In genomic region chr9:54500832-54501452, GRCm38 (mm10) we compare ENCODE assay signal across 9 mouse cellular contexts. TPM values are rescaled to one million over a fixed set of nuclear protein-coding genes. Genes with fewer than 3 reads are reported as not detected.
DNase-seq lines count a peak whose midpoint lies in the region; ATAC-seq and TF ChIP-seq lines count a peak whose summit lies in the region.
"Had no signal": no experiment of that assay in that cellular context is flagged by ENCODE, and none has a peak within 500 bp of the region (broad histone marks: within the 10 kb centered on the region; RNA-seq: fewer than 3 reads in every experiment).

No protein-coding gene starts in this region.

- no peaks in the 10 kb centered on the region for H3K27me3 ChIP-seq in forebrain, postnatal 0 days (ENCODE audit: insufficient read depth, low read length)
- H3K27me3 ChIP-seq in intestine, embryonic 16.5 days (replicated peaks; ENCODE audit: control insufficient read depth, insufficient read depth, low read length) = no peaks in the 10 kb centered on the region
- peaks cover 30% of the 10 kb centered on the region for H3K27me3 ChIP-seq in myocyte (ENCODE audit: control insufficient read depth, insufficient read depth, insufficient read length)

- WGBS in forebrain, postnatal 0 days = 3% methylated on average over 42 of the region's 43 CpGs
- under 1% methylated on average over 43 of the region's 43 CpGs for WGBS in intestine, embryonic 16.5 days

- peak; percentile 67 for ATAC-seq in forebrain, postnatal 0 days
- no peak; the same call in none of the 2 replicates for ATAC-seq in intestine, embryonic 16.5 days
- no peak for ATAC-seq in CD4-positive, CD25-positive, alpha-beta regulatory T cell, adult 4 months

- peak overlapping the region; percentile 53 for H3ac ChIP-seq in myocyte (ENCODE audit: control insufficient read depth, insufficient read length)

- H3K4me2 ChIP-seq in forebrain, postnatal 0 days (ENCODE audit: low read depth) = peak overlapping the region; percentile 76
- peak overlapping the region; percentile 100 for H3K4me2 ChIP-seq in intestine, embryonic 16.5 days (ENCODE audit: low read depth, low read length)
- peak overlapping the region; percentile 74 for H3K4me2 ChIP-seq in myocyte (ENCODE audit: low read depth)

- H3K79me2 ChIP-seq in myocyte (ENCODE audit: control insufficient read depth, insufficient read depth) = no peaks in the 10 kb centered on the region

- H3K36me3 ChIP-seq in forebrain, postnatal 0 days (ENCODE audit: insufficient read depth) = no peaks in the 10 kb centered on the region
- no peaks in the 10 kb centered on the region for H3K36me3 ChIP-seq in intestine, embryonic 16.5 days (ENCODE audit: control insufficient read depth, insufficient read depth, low read length)
- H3K36me3 ChIP-seq in myocyte (ENCODE audit: control insufficient read depth, insufficient read depth) = no peaks in the 10 kb centered on the region

- no peak for TF ChIP-seq CTCF in forebrain, postnatal 0 days (IDR thresholded peaks at IDR 0.05; ENCODE audit: low read depth)

- H3K4me1 ChIP-seq in forebrain, postnatal 0 days (ENCODE audit: insufficient read depth) = peaks cover 14% of the 10 kb centered on the region
- 0 out of 2 replicates have a peak, but pooled peaks cover 4% of the 10 kb centered on the region for H3K4me1 ChIP-seq in intestine, embryonic 16.5 days (ENCODE audit: control insufficient read depth, insufficient read depth, low read length)

- peak overlapping the region; percentile 90 for H3K4me3 ChIP-seq in forebrain, postnatal 0 days (ENCODE audit: low read depth, low read length)
- H3K4me3 ChIP-seq in intestine, embryonic 16.5 days (ENCODE audit: low read length) = peak overlapping the region; percentile 80
- peak overlapping the region; percentile 7 for H3K4me3 ChIP-seq in myocyte

- H3K27ac ChIP-seq in forebrain, postnatal 0 days (ENCODE audit: low read depth, low read length) = peak overlapping the region; percentile 92
- H3K27ac ChIP-seq in intestine, embryonic 16.5 days (ENCODE audit: low read length) = no peak overlapping the region

- H3K9ac ChIP-seq in forebrain, postnatal 0 days = peak overlapping the region; percentile 92
- H3K9ac ChIP-seq in intestine, embryonic 16.5 days (ENCODE audit: low read depth, low read length) = peak overlapping the region; percentile 79

- no peaks in the 10 kb centered on the region for H3K9me3 ChIP-seq in forebrain, postnatal 0 days (ENCODE audit: low read length)
- no peaks in the 10 kb centered on the region for H3K9me3 ChIP-seq in intestine, embryonic 16.5 days (ENCODE audit: control insufficient read depth, low read length)

- peak; percentile 5 for DNase-seq in thymus, postnatal 14 days
- DNase-seq in thymus, postnatal 0 days (ENCODE audit: low spot score) = no peak
- peak; percentile 74 to 78 for DNase-seq in cerebellum, adult 18-20 months
- peak; percentile 53 for DNase-seq in forebrain, postnatal 0 days
- peak; percentile 12 for DNase-seq in liver

- TF ChIP-seq POLR2A in myocyte (IDR thresholded peaks at IDR 0.05; ENCODE audit: insufficient read length, low read depth) = no peak

TF ChIP-seq in myocyte, 11 proteins besides CTCF, POLR2A, EP300 and RAD21:
- TF ChIP-seq MYOD1 (IDR thresholded peaks at IDR 0.05; ENCODE audit: control insufficient read depth in 1 of 3, insufficient read length in 2 of 3, low read depth in 2 of 3) = peak in 1 of 3 experiments; percentile 15
- no peak for TF ChIP-seq MAX (IDR thresholded peaks at IDR 0.05; ENCODE audit: low read depth)

RNA-seq across cellular contexts. Expression of gene Dmxl2, which starts 0.5 kb away (rescaled TPM):
- 1.0 and 1.1 TPM in 2 replicates for polyA plus RNA-seq in thymus, postnatal 0 days (2015; fragmentation: Nextera tagmentation; extraction: Ambion mirVana)
- 108 and 129 TPM in 2 replicates for total RNA-seq in forebrain, postnatal 0 days (2014; rRNA removed)
- polyA plus RNA-seq in forebrain, postnatal 0 days (2015; fragmentation: Nextera tagmentation; extraction: Ambion mirVana) = 23.6 and 39.7 TPM in 2 replicates
- polyA plus RNA-seq in intestine, embryonic 16.5 days (2015; fragmentation: Nextera tagmentation; extraction: Ambion mirVana) = 2.3 TPM in 2 replicates
- polyA plus RNA-seq in myocyte (2012; fragmentation: generic; extraction: Trizol) = 0.22 TPM
- under 1 TPM in 1 of 2 experiments, not detected in 1; 0.62 TPM for polyA plus RNA-seq in CD4-positive, CD25-positive, alpha-beta regulatory T cell, adult 4 months (2017; shearing (Covaris generic))

RNA-seq across cellular contexts. Expression of gene Sh2d7, which starts 37.8 kb away (rescaled TPM):
- polyA plus RNA-seq in thymus, postnatal 0 days (2015; fragmentation: Nextera tagmentation; extraction: Ambion mirVana) = 0.09 and 0.13 TPM in 2 replicates
- not detected in 2 replicates for total RNA-seq in forebrain, postnatal 0 days (2014; rRNA removed)
- 0.05 TPM in 1 of 2 replicates, not detected in the other for polyA plus RNA-seq in forebrain, postnatal 0 days (2015; fragmentation: Nextera tagmentation; extraction: Ambion mirVana)
- polyA plus RNA-seq in intestine, embryonic 16.5 days (2015; fragmentation: Nextera tagmentation; extraction: Ambion mirVana) = not detected in 2 replicates
- polyA plus RNA-seq in myocyte (2012; fragmentation: generic; extraction: Trizol) = not detected
- not detected for polyA plus RNA-seq in CD4-positive, CD25-positive, alpha-beta regulatory T cell, adult 4 months (2017; shearing (Covaris generic))
- total RNA-seq: neutrophil, adult 5-6 weeks had no signal

RNA-seq across cellular contexts. Expression of gene Cib2, which starts 59.1 kb away (rescaled TPM):
- 1.5 and 1.8 TPM in 2 replicates for polyA plus RNA-seq in thymus, postnatal 0 days (2015; fragmentation: Nextera tagmentation; extraction: Ambion mirVana)
- total RNA-seq in forebrain, postnatal 0 days (2014; rRNA removed) = 56.7 and 61.2 TPM in 2 replicates
- 66.5 and 72.5 TPM in 2 replicates for polyA plus RNA-seq in forebrain, postnatal 0 days (2015; fragmentation: Nextera tagmentation; extraction: Ambion mirVana)
- polyA plus RNA-seq in intestine, embryonic 16.5 days (2015; fragmentation: Nextera tagmentation; extraction: Ambion mirVana) = 6.6 and 7.2 TPM in 2 replicates
- 1.3 TPM for polyA plus RNA-seq in myocyte (2012; fragmentation: generic; extraction: Trizol)
- polyA plus RNA-seq in CD4-positive, CD25-positive, alpha-beta regulatory T cell, adult 4 months (2017; shearing (Covaris generic)) = 1 to 10 TPM in 1 of 2 experiments, not detected in 1; 1.6 TPM

Comparison
In these comparisons a context has a peak if more than half of its experiments do, and no peak if none do; other contexts are left out.
1. H3K4me3 ChIP-seq: peak in every context shown above with its lines; median percentile 90 in forebrain, postnatal 0 days; 80 in intestine, embryonic 16.5 days; 7 in myocyte.